Mouse (Mus musculus) C2C12 (cell line): Measurements from ENCODE around the gene Pqlc2.

ENCODE experiments used
- CEBPB ChIP-seq: IDR thresholded peaks from one replicate; pipeline ENCODE4 v1.6.1; 2011; ENCODE audit warnings: low read depth, mild to moderate bottlenecking, control low read depth, moderate library complexity
- CTCF ChIP-seq: IDR thresholded peaks from one replicate; pipeline ENCODE4 v1.5.1; 2011; ENCODE audit not compliant: control insufficient read depth, insufficient read depth, insufficient read length
- MAX ChIP-seq: IDR thresholded peaks from one replicate; pipeline ENCODE4 v1.6.1; 2011; ENCODE audit warnings: mild to moderate bottlenecking, control low read depth
- USF1 ChIP-seq: IDR thresholded peaks from one replicate; pipeline ENCODE4 v1.6.1; 2011; ENCODE audit warnings: low read depth, mild to moderate bottlenecking, control low read depth, moderate library complexity

DNA sequence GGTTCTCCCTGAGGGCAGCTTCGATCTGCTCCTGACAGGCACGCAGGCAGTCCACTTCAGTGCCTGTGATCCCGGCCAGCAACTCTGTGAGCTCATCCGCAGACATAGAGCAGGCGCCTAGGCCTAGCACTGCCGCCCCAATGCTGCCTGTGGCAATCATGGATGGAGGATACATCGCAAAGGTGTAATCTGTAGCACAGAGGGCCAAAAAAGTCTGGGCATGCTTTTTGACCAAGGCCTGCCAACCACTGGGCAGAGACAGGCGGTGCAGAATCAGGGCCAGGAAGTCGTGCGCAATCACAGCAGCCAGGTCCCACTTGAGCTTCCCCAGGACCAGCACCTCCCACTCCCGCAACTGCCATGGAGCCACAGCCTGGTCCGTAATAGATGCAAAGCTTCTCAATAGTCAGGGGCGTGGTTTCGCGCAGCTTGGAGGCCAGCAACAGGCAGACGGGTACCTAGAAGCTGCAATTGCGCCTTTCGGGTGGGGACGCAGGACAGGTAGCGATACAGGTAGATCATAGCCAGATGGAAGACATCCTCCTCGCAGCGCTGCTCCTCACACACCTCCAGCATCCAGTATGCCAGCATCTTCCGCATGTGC, 35.0 kb upstream of the Pqlc2 start:
- no peak for TF ChIP-seq CTCF
- TF ChIP-seq USF1: no peak
- TF ChIP-seq MAX: no peak
- TF ChIP-seq CEBPB: no peak
